Mouse (Mus musculus) NIH3T3 (cell line): ENCODE measurements around the gene Platr17.
"Not testable (repeated sequence)": the region's sequence is repeated elsewhere in the genome, so short reads cannot be mapped to it uniquely, and the experiment has no call there.

Source experiments
- DNase-seq: peaks from one replicate; pipeline ENCODE4 v3.0.0-alpha.2; 2012; ENCODE audit warnings: low read depth

The Platr17 gene

DNA sequence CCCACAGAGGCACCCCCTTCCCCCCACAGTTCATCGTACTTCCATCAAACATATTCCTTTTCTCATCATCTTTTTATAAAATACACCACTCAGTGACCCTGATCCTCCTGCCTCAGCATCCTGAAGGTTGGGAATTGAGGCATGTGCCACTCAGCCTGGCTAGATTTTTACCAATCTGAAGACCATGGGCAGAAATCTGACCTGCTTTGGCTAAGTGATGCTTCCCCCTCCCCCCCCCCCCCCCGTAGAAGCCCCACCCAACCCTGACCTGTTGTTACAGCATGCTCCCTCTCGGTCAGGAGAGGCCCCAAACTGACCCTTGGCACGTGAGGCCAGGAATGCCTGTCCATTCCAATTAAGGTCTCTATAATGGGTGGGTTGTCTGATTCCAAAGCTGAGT lies at the start of gene Platr17:
Gene Platr17, plus strand, starts transcription at position 301 of the 400 bp plus-strand sequence.
- not testable (repeated sequence) for DNase-seq

DNA sequence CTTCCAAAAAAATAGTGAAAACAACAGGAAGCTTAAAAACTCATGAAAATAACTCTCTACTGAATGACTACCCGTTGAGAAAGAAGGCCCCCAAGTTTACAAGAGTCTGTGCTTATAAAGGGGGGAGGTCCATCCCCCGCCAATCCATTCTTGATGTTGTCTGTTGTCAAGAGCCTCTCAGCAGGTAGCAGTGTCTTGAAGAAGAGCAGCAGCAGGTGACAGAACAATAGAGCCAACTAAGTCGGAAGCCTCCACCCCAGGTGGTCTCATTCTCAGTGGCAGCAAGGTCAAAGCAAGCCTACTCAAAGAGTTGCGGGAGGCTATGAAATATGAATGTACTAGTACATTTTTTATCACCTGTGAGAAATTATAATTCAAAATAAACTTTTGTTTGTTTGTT lies 47.1 kb upstream of the Platr17 start:
- DNase-seq = no peak

DNA sequence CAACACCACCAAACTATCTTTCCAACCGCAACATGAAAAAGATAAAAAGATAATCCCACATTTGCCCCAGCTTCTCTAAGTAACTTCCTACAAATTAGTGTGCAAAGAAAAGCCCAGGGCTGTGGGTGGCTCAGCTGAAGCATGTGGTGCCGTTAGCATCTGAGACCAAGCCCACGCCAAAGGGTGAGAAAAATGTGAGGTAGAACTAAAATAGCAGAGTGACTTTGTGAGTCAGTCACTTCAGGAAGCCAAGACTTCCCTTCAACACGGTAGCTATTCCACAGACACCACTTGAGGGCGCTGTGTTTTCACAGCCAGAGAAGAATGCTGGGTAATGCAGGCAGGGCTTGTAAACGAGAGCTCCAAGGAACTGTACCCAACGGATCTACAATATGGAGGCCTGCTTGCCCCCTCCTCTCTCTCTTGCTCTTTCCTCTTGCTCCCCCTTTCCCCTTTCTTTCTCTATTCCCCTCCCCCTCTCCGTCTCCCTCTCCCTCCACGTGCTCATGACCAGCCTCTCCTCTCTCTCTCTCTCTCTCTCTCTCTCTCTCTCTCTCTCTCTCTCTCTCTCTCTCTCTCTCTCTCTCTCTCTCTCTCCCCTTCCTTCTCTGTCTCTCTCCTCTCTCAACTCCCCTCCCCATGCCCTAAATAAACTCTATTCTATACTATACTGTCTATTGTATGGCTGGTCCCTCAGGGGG lies 39.5 kb upstream of the Platr17 start:
- DNase-seq = peak; percentile 59

DNA sequence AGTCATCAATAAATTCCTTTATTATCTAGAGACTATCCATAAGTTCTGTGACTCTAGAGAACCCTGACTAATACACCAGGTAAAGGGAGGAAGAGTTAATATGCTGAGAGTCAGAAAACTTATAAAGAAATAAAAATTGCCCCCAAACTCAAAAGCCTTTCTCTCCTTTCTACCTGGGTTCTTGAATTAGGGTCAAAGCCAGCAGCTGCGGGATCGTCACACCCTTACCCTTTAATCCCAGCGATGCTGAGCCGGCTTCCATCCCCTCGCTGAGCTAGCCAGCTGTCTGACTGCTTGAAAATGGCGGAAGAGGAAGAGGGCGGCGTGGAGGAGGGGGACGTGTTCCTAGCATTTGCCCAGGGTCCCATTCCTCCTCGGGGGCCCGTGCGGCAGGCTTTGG lies 31.4 kb upstream of the Platr17 start, which contains the start of gene Gm7029:
Gene Gm7029, plus strand, starts transcription at position 301 of the 400 bp plus-strand sequence.
- not testable (repeated sequence) for DNase-seq

DNA sequence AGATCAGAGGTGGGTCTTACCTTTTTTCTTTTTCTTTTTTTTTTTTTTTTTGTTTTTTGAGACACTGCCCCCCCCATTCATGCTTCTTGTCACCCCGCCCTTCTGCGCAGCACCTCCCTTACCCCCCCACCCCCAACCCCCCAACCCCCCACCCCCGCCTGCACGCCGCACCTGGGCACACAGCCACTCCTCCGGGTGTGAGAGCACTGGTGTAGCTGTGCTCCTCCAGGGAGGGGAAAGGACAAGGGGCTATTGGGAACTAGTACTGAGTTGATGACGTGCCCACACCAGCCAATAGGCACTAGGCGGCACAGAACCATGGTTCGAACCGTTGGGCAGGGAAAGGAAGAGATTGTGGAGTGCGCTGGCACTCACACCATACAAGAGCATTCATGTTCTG lies 30.5 kb upstream of the Platr17 start:
- no peak for DNase-seq

DNA sequence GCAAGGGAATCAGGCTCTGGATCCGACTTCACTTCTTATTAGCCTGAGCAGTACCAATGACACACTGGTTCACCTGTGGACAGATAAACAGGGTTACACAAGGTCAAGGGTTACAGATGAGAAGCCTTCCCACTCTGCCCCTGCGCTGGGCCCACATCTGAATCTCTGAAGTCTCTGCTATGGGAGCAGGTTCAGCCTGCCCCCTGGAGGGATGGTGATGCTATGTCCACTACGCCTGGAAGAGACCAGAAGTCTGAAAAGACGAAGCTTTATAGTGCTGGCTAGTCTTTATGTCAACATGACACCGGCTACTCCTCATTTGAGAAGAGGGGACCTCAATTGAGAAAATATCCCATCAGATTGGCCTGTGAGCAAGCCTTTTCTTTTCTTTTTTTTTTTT lies 29.1 kb upstream of the Platr17 start:
- peak; percentile 49 for DNase-seq

DNA sequence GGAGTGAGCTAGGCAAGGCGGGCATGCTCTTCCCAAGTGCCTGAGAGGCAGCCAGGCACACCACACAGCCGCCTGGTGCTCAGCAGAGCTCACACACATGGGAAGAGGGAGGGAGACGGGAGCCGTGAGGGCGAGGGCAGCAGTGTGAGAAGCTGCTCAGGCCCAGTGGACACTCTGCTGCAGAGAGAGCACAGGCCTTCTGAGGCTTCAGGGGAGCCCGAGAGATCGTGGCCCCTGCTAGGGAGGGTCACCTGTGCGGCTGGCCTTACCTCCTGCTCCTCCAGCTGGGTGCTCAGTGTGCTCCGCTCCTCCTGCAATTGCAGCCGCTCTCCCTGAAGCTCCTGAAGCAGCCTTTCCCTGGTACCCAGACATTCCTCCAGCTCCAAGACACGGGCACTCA lies 20.6 kb upstream of the Platr17 start:
- DNase-seq = not testable (repeated sequence)

DNA sequence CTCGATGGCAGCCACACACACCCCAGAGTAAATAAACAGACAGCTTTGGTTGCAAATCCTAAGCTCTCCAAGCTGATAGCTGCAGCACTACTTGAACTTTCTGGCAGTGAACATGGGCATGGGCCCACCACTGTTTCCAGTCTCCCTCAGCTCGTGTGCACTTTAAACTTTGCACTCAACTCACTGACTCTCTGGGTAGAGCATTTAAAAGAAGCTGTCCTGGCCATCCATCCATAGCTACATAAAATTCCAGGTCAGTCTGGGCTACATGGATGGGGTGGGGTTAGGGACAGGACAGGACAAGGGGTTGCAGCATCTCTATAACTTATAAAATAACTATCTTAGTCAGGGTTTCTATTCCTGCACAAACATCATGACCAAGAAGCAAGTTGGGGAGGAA lies 17.1 kb upstream of the Platr17 start:
- not testable (repeated sequence) for DNase-seq

DNA sequence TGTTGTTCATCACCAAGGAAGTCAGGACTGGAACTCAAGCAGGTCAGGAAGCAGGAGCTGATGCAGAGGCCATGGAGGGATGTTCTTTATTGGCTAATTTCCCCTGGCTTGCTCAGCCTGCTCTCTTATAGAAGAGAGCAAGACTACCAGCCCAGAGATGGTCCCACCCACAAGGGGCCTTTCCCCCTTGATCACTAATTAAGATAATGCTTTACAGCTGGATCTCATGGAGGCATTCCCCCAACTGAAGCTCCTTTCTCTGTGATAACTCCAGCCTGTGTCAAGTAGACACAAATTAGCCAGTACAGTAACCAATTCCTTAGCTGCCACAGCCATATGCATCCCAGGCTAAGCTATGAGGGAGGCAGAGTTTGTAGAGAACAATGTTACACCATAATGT lies 16.7 kb upstream of the Platr17 start:
- not testable (repeated sequence) for DNase-seq

DNA sequence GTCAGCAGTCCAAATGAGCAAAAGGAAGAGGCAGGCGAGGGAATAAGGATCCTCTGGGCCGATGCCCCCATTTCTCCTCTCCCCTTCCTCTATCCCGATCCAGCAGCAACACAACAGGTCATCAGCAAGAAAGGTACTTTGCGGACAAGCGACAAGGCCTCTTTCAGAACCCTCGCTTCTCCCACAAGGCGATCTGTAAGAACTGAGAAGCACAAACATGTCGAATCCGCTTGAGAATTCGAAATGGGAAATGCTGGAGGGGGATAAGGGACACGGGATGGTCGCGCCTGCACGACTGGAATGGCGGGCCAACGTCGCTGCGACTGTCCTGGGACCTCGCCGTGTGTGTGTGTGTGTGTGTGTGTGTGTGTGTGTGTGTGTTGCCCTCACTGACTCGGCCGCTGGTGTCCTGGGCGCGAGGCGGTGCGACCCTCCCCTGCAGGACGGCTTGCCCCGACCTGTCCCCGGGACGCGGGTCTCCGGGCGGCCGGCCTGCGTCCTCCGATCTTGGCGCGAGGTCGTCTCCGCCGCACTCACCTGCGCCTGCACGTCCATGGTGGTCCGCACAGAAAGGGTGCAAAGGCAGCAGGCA lies 14.9 kb upstream of the Platr17 start:
- not testable (repeated sequence) for DNase-seq

DNA sequence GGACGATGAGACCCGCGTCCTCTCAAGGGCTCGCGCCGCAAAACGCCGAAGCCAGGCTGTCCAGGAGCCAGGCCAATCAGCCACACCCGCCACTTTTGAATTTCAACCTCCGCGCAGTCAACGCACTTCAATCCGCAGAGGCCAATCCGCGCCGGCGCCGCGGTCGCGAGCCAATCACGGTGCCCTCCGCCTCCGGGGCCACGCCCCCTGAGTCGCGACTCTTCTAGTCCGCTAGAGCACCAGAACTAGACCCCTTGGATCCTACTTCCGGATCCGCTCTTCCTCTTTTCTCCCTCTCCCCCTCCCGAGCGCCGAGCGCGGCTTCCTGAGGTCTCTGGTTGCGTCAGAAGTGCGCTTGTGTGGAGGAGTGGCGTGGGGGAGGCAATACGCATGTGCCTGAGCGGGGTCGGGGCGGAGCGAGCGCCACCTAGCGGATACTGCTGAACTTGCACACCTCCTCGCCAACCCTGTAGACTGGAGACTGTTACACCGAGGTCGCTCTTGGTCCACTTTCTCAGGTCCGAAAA lies 14.3 kb upstream of the Platr17 start, which contains the start of gene Kifc1:
Gene Kifc1, minus strand, starts transcription at position 129 of the 527 bp plus-strand sequence.
- DNase-seq = peak; percentile 100

DNA sequence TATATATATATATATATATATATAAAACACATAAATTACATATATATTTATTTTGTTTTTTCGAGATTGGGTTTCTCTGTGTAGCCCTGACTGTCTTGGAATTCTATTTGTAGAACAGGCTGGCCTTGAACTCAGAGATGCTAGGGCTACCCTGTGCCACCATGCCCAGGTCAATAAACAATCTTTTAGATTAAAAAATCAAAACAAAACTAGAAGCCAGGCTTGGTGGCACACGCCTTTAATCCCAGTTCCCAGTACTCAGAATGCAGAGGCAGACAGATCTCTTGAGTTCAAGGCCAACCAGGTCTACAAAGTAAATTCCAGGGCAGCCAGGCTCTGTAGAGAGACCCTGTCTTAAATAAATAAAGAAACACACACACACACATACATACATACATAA lies 13.6 kb upstream of the Platr17 start:
- no peak for DNase-seq

DNA sequence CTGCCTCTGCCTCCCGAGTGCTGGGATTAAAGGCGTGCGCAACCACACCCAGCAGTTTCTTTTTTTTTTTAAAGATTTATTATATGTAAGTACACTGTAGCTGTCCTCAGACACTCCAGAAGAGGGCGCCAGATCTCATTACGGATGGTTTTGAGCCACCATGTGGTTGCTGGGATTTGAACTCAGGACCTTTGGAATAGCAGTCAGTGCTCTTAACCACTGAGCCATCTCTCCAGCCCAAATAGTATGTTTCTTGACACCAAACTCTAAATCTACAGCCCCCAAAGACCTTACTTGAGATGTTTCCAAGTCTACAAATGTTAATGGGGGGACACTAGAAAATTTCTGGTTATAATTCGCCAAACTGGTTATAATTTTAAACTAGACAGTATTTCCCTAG lies 13.0 kb upstream of the Platr17 start:
- not testable (repeated sequence) for DNase-seq

DNA sequence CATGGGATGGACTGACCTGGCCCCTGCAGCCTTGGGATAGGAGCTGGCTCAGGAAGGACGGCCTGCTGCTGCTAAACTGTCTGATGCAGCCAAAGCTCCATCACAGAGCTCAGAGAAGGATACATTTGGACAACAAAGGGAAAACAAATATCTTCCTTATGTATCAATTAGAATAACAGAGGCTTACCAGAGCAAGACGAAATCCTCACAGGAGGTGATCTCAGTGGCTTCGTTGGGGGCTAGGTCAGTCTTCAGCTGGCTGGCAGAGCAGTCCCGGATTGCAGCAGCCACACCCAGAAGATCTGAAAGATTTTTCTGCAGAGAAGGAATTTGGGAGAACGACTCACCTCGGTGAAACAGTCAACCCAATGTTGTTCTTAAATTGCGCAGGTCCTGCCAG lies 12.5 kb upstream of the Platr17 start:
- DNase-seq = peak; percentile 40

DNA sequence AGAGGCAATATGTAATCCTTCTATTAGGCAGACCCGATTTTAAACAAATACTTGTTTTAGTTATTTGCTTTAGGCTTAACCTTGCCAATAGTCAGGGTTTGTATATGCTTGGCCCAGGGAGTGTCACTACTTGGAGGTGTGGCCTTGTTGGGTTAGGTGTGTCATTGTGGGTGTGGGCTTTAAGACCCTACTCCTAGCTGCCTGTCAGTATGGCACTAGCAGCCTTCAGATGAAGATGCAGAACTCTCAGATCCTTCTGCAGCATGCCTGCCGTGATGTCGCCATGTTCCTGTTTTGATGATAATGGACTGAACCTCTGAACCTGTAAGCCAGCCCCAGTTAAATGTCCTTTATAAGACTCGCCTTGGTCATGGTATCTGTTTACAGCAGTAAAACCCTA lies 11.9 kb upstream of the Platr17 start:
- DNase-seq = peak; percentile 1

DNA sequence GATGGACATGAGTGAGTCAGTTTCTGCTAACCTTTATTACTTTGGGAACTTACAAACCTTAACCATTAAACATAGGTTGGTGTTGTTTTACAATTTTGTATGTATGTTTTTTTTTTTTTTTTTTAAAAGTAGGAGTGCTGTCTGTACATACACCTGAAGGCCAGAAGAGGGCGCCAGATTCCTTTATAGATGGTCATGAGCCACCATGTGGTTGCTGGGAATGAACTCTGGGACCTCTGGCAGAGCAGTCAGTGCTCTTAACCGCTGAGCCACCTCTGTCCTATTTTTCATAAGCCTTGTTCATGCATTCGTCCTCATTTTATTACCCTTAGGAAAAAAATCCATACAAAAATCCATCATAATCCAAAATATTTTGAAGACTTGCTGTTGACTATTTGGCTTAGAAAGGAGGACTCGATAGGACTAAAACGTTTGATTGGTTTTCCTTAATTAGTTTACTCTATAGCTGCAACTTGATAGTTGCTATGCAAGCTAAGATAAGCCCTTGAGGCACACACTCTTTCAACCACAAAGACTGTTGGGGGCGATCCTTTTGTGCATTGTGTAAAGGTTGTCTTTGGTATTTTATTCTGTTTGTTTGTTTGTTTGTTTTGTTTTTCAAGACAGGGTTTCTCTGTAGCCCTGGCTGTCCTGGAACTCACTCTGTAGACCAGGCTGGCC lies 7.7 kb upstream of the Platr17 start:
- peak; percentile 93 for DNase-seq

DNA sequence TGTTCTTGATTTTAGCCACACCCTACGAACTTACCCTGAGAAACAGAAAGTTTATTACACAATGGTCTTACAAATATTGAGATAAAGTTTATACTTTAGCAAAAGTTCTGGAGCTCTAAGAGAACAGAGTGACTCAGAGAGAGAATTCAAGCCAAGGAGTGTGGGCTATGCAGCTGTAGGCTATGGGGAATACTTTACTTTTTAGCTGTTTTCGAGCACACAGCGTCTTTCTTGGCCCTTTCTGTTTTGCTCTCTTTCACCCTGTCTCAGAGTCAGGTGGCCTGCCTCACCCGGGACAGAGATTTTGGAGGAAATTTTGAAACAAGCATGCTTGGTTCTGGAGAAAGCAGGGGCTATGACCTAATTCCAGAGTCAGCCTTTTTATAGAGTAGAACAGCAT lies 6.7 kb upstream of the Platr17 start:
- peak; percentile 73 for DNase-seq

DNA sequence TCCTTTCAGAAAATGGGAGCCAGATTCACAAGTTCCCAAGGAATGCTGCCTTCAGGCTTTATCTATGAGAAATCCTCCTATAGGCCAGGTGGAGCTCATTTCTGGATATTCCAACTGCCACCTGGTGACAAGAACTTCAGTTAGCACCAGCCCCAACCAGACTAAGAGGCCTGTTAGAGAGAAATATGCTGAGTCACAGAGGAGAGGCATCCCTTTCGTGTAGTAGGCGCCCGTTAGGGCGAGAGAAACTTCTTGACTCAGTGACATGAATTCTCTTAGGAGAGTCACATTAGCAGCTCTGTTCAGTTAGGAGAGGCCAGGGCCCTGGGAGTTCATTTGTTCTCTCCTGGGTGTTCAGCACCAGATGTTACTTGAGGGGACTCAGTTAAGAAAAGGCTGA lies 5.3 kb upstream of the Platr17 start:
- DNase-seq = no peak

DNA sequence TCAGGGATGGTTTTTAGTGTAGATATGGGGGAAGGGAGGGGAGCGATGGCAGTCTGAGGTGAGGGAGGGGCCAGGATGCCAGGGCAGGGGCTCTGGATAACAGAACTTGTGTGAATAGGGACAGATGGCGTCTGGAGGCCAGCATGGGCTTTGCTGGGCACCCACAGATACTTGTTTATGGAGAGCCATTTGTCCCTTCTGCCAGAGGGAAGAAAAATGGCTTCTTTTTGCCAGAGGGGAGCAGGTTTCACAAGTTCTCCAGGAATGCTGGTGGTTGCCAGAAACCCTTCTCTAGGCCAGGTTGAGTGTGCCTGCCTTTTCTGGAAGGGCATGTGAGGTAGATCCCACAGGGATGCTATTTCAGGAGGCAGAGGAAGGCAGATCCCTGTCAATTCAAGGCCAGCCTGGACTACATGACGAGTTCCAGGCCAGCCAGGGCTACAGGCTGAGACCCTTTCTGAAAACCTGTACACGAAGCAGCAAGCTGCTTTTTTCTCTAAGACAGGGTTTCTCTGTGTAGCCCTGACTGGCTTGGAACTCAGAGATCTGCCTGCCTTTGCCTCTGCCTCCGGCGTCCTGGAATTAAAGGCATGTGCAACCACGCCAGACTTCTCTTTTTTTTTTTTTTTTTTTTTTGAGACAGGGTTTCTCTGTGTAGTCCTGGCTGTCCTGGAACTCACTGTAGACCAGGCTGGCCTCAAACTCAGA lies 4.5 kb upstream of the Platr17 start:
- peak; percentile 24 for DNase-seq

DNA sequence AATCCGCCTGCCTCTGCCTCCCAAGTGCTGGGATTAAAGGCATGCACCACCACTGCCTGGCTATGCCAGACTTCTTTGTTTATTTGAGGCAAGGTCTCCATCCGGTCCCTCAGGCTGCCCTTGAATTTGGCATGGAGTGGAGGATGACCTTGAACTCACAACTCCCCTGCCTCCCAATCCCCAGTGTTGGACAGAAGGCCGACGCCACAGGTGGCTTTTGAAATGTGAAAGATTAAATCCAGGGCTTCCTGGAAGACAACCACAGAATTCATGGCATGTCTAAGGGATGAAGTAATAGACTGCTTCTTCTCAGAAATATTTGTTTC lies 4.0 kb upstream of the Platr17 start:
- DNase-seq = no peak

DNA sequence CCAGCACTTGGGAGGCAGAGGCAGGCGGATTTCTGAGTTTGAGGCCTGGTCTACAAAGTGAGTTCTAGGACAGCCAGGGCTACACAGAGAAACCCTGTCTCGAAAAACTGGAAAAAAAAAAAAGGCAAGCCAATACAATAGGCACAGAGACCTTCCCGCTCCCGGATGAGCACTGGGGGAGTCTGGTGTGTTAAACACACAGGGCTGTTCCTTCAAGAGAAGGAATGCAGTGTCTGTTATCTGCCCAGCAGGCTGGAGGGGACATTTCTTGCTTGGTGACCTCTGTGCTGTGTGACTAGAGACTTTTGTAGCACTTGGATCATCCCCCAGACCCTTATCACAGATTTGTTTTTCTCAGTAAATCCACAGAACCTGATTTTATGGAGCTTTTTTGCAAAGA lies 3.3 kb upstream of the Platr17 start:
- DNase-seq = no peak

DNA sequence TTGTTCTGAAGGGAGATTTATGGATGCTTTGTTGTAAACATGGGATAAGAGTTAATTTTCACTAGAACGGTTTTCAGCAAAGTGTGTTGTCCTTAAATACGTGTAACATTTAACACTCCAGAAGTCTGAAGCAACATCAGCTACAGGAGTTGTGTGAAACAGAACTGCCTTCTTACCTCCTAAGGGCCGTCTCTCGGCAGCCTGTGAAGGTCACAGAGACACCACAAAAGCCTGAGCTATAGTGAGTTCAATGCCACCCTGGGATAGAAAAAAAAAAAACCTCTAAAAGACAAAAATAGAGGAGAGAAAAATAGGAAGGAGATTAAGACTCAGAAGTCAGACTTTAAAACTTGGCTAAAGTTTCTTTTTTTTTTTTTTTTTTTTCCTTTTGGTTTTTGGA lies 2.9 kb upstream of the Platr17 start:
- DNase-seq = no peak
